7 mouse cellular contexts compared by ENCODE assay signal in the genomic region with DNA sequence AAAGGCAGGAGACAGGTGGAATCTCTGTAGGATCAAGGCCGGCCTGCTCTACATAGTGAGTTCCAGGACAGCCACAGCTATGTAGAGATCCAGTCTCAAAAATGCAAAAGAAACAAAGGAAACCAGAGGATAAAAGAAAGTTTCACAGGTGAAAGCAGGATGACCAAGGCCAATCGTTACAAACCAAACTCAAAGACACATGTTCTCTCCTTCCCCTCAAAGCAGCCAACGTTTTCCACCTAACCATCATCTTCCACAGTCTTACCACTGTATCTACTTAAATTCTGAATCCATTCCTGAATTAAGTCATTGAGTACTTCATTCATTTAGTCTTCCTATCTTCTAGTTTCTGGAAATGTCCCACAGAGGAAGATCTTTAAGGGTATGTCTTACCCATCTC. TPM values are rescaled to one million over a fixed set of nuclear protein-coding genes. Genes with fewer than 3 reads are reported as not detected.
"Had no signal": no experiment of that assay in that cellular context is flagged by ENCODE, and none has a peak within 500 bp of the region (broad histone marks: within the 10 kb centered on the region; RNA-seq: fewer than 3 reads in every experiment).

No protein-coding gene starts in this region.

- H3K9ac ChIP-seq: liver, embryonic 14.5 days; neural tube, embryonic 12.5 days had no signal

- H3K27ac ChIP-seq: left cerebral cortex, adult 2 months; limb, embryonic 10.5 days; liver, embryonic 14.5 days; neural tube, embryonic 12.5 days; stomach, postnatal 0 days had no signal

- H3K27me3 ChIP-seq: neural tube, embryonic 12.5 days had no signal

- H3K4me2 ChIP-seq: neural tube, embryonic 12.5 days had no signal

- H3K4me3 ChIP-seq: left cerebral cortex, adult 2 months; limb, embryonic 10.5 days; neural tube, embryonic 12.5 days had no signal

- H3K9me3 ChIP-seq: limb, embryonic 10.5 days; neural tube, embryonic 12.5 days had no signal

RNA-seq across cellular contexts. Expression of gene Kif27, which starts 29.5 kb away (rescaled TPM):
- total RNA-seq: megakaryocyte progenitor cell, adult 5-6 weeks; neutrophil, adult 5-6 weeks had no signal
